Mouse (Mus musculus): ENCODE measurements around the gene Armh1. TPM values are rescaled to one million over a fixed set of nuclear protein-coding genes. Genes with fewer than 3 reads are reported as not detected.

The Armh1 gene
- total RNA-seq, 2 experiments from 2014 or later: not detected

DNA sequence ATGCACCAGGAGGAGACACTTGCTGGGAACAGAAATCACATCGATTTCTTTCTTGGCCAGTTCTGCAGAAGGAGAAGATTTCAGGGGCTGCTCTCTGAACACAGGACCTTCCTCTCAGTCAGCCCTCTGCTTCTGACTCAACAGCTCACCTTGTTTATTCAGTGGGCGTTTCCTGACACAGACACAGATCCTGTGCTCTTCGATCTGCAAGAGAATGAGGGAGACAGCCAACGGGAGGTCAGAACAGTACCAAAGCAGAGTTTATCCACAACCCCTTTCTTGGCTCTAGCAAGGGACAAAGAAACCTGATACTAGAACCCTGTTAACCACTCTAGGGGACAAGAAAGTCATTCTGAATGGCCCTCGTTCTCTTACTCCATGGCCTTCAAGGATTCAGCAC is 82.0 kb downstream of the Armh1 start:
- H3K4me3 ChIP-seq: no peak overlapping the region
- intact Hi-C loops (cut with DNase I): no loop called here
- TF ChIP-seq CTCF (IDR thresholded peaks at IDR 0.05): no peak
- no peak for DNase-seq
- H3K27ac ChIP-seq: no peak overlapping the region

Other genes starting within 250 kb of the Armh1 start
- gene Eif2b3, start 232.7 kb downstream of the Armh1 start, total RNA-seq (2021): 10 to 100 TPM; 22.2 to 23.2 TPM
- gene Ptch2, start 156.1 kb downstream of the Armh1 start, total RNA-seq (2021): under 1 TPM; 0.22 to 0.54 TPM
- gene Btbd19, start 126.4 kb downstream of the Armh1 start, total RNA-seq (2021): 1 to 10 TPM; 2.3 to 2.5 TPM
- not detected for gene Tctex1d4, start 125.3 kb downstream of the Armh1 start, total RNA-seq (2021)
- under 1 TPM; 0.73 to 0.74 TPM for gene Plk3, start 118.2 kb downstream of the Armh1 start, total RNA-seq (2021)
- gene Rps8, start 95.9 kb downstream of the Armh1 start, total RNA-seq (2021): 100 to 1,000 TPM; 527 to 622 TPM
- not detected for gene Kif2c, start 69.5 kb downstream of the Armh1 start, total RNA-seq (2021)
- gene Tmem53, start 174 bp downstream of the Armh1 start, total RNA-seq (2021): 1 to 10 TPM; 2.7 to 6.6 TPM
- gene Rnf220, start 244.9 kb upstream of the Armh1 start, total RNA-seq (2021): 10 to 100 TPM; 50.2 to 51.4 TPM

Data from gastrocnemius, adult 2 months (tissue).